Mouse (Mus musculus) megakaryocyte, embryonic 14.5 days (primary cell): ENCODE measurements around the gene Ndel1.

Source experiments
- FLI1 ChIP-seq: IDR thresholded peaks from 2 replicates; pipeline ENCODE4 v1.6.1; 2012; ENCODE audit warnings: low read length, inconsistent platforms, mixed read lengths
- GATA1 ChIP-seq: IDR thresholded peaks from 3 replicates; pipeline ENCODE4 v1.6.1; 2012; ENCODE audit warnings: mixed read lengths, low read length, inconsistent platforms, borderline replicate concordance

- TF ChIP-seq GATA1, result no peak
- TF ChIP-seq FLI1, result no peak
These were observed 91.1 kb downstream of the Ndel1 start for GRCm38 (mm10) chr11:68780466-68781114.
